Mouse (Mus musculus): Measurements from ENCODE around the gene Rbpms2.

DNA sequence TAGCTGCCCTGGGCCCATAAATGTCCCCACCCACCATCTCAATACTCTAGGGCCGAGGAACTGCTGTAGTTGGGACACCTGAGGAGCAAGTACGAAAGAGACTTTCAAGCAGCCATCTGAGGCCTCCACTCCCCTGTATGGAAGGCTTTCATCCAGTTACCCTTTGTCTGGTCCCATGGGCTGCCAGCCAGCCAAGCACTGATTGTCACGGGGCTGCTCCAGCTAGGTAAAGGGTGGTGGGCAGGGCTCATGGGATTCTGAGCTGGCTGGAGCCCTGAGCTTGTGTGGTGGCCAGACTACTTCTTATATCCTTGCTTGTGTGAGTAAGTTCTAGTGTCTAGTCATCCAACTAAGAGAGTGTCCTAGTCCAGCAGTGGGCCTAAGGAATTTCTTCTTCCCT lies 27.8 kb downstream of the Rbpms2 start:
- TF ChIP-seq POLR2A (IDR thresholded peaks at IDR 0.05; ENCODE audit: borderline replicate concordance, control insufficient read depth, low read depth, low read length) (no peak), CTCF (IDR thresholded peaks at IDR 0.05; ENCODE audit: control insufficient read depth, insufficient read depth, low read length) (no peak)

Measured in bone marrow, adult 2 months (tissue).